Comparison of ENCODE assay signal across 8 mouse cellular contexts in the genomic region with DNA sequence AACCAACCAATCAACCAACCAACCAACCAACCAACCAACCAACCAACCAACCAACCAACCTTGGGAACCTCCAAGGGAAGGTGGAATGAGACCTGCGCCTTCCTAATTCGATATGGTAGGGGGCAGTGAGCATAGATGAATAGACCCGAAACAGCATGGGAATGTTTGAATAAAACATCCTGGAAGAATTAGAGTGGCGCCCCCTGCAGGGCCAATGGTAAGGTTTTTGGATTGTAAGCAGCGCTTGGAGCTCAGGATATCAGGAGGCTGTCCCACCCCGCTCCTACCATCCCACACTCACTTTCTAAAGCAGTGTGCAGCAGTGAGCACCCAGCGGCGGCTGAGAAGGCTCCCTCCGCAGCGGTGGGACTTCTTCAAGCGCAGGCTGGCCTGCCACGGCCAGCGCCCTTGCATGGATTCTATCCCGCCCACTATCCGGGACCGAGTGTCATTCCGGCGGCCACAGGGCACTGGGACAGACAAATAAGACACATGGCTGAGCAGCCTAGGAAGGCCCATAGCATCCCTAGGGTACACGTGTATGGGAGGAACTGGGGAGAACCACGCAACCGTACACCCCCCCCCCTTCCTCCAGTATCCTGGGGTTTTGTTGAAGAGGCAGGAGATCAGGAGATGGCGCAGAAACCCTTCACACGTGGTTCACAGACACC. TPM values are rescaled to one million over a fixed set of nuclear protein-coding genes. Genes with fewer than 3 reads are reported as not detected.
DNase-seq lines count a peak whose midpoint lies in the region; ATAC-seq and TF ChIP-seq lines count a peak whose summit lies in the region.

No protein-coding gene starts in this region.

- no peaks in the 10 kb centered on the region for H3K27me3 ChIP-seq in lung, postnatal 0 days (replicated peaks; ENCODE audit: insufficient read depth, low read length)

- H3K27ac ChIP-seq in lung, postnatal 0 days (ENCODE audit: low read length), result no peak overlapping the region

- no peaks in the 10 kb centered on the region for H3K9me3 ChIP-seq in lung, postnatal 0 days (ENCODE audit: low read length)

- no peak overlapping the region for H3K4me2 ChIP-seq in lung, postnatal 0 days (replicated peaks; ENCODE audit: low read depth, low read length)

- H3K9ac ChIP-seq in lung, postnatal 0 days (replicated peaks; ENCODE audit: low read depth), result no peak overlapping the region

- 53% methylated on average over 23 of the region's 23 CpGs for WGBS in lung, postnatal 0 days

- H3K36me3 ChIP-seq in lung, postnatal 0 days (ENCODE audit: insufficient read depth, low read length), result no peaks in the 10 kb centered on the region

- ATAC-seq in granulocyte monocyte progenitor cell, adult 5-6 weeks (replicated peaks; ENCODE audit: poor library complexity, severe bottlenecking), result peak; percentile 28; the same call in 1 of the 2 replicates
- ATAC-seq in lung, postnatal 0 days, result no peak; the same call in 1 of the 2 replicates
- ATAC-seq in frontal cortex, adult (ENCODE audit: low TSS enrichment), result no peak

- no peak for TF ChIP-seq EP300 in lung, postnatal 0 days (IDR thresholded peaks at IDR 0.05)

- no peaks in the 10 kb centered on the region for H3K4me1 ChIP-seq in lung, postnatal 0 days (ENCODE audit: insufficient read depth, low read depth, low read length)

- no peak overlapping the region for H3K4me3 ChIP-seq in lung, postnatal 0 days (ENCODE audit: low read depth, low read length)

- peak; percentile 23 for DNase-seq in cerebellum, adult 9-11 months
- no peak for DNase-seq in cerebellum, postnatal 36 days
- DNase-seq in B cell, adult 2 months, result peak; percentile 33 to 51
- no peak for DNase-seq in lung, postnatal 0 days (ENCODE audit: low spot score)
- DNase-seq in right cerebral cortex, postnatal 36 days (ENCODE audit: low spot score in 2 of 2), result no peak
- DNase-seq in adrenal gland, adult 2 months, result no peak

- TF ChIP-seq CTCF in lung, postnatal 0 days (IDR thresholded peaks at IDR 0.05), result peak; percentile 37

RNA-seq across cellular contexts. Expression of a gene that starts 0.4 kb away (rescaled TPM):
- not detected in 2 replicates for total RNA-seq in granulocyte monocyte progenitor cell, adult 5-6 weeks (2014; fragmentation: Nextera tagmentation)
- total RNA-seq in granulocyte monocyte progenitor cell, adult 5-6 weeks (2017), result not detected in 2 replicates
- polyA plus RNA-seq in lung, postnatal 0 days (2015; fragmentation: Nextera tagmentation; extraction: Ambion mirVana), result not detected in 2 replicates
- total RNA-seq in adrenal gland, adult 2 months (2021), result not detected
- polyA plus RNA-seq in adrenal gland, adult 2 months (2012; rRNA removed), result 0.06 TPM in 1 of 2 replicates, not detected in the other

RNA-seq across cellular contexts. Expression of a gene that starts 0.7 kb away (rescaled TPM):
- total RNA-seq in granulocyte monocyte progenitor cell, adult 5-6 weeks (2014; fragmentation: Nextera tagmentation), result not detected in 2 replicates
- not detected in 2 replicates for total RNA-seq in granulocyte monocyte progenitor cell, adult 5-6 weeks (2017)
- polyA plus RNA-seq in lung, postnatal 0 days (2015; fragmentation: Nextera tagmentation; extraction: Ambion mirVana), result 0.40 and 0.63 TPM in 2 replicates
- under 1 TPM; 0.35 to 0.45 TPM for total RNA-seq in adrenal gland, adult 2 months (2021)
- 0.28 and 0.90 TPM in 2 replicates for polyA plus RNA-seq in adrenal gland, adult 2 months (2012; rRNA removed)

RNA-seq across cellular contexts. Expression of a gene that starts 7.4 kb away (rescaled TPM):
- not detected in 2 replicates for total RNA-seq in granulocyte monocyte progenitor cell, adult 5-6 weeks (2014; fragmentation: Nextera tagmentation)
- total RNA-seq in granulocyte monocyte progenitor cell, adult 5-6 weeks (2017), result not detected in 2 replicates
- not detected in 2 replicates for polyA plus RNA-seq in lung, postnatal 0 days (2015; fragmentation: Nextera tagmentation; extraction: Ambion mirVana)
- not detected for total RNA-seq in adrenal gland, adult 2 months (2021)
- 0.10 and 0.24 TPM in 2 replicates for polyA plus RNA-seq in adrenal gland, adult 2 months (2012; rRNA removed)

RNA-seq across cellular contexts. Expression of a gene that starts 14.3 kb away (rescaled TPM):
- total RNA-seq in granulocyte monocyte progenitor cell, adult 5-6 weeks (2014; fragmentation: Nextera tagmentation), result 318 and 455 TPM in 2 replicates
- 124 and 129 TPM in 2 replicates for total RNA-seq in granulocyte monocyte progenitor cell, adult 5-6 weeks (2017)
- polyA plus RNA-seq in lung, postnatal 0 days (2015; fragmentation: Nextera tagmentation; extraction: Ambion mirVana), result 803 and 893 TPM in 2 replicates
- 100 to 1,000 TPM; 447 to 451 TPM for total RNA-seq in adrenal gland, adult 2 months (2021)
- 513 and 552 TPM in 2 replicates for polyA plus RNA-seq in adrenal gland, adult 2 months (2012; rRNA removed)

RNA-seq across cellular contexts. Expression of a gene that starts 24.6 kb away (rescaled TPM):
- not detected in 2 replicates for total RNA-seq in granulocyte monocyte progenitor cell, adult 5-6 weeks (2014; fragmentation: Nextera tagmentation)
- not detected in 2 replicates for total RNA-seq in granulocyte monocyte progenitor cell, adult 5-6 weeks (2017)
- not detected in 2 replicates for polyA plus RNA-seq in lung, postnatal 0 days (2015; fragmentation: Nextera tagmentation; extraction: Ambion mirVana)
- not detected for total RNA-seq in adrenal gland, adult 2 months (2021)
- polyA plus RNA-seq in adrenal gland, adult 2 months (2012; rRNA removed), result not detected in 2 replicates

Comparison
In these comparisons a context has a peak if more than half of its experiments do, and no peak if none do; other contexts are left out.
1. DNase-seq: peak in cerebellum, adult 9-11 months (single experiment) and B cell, adult 2 months (2 of 2); none in cerebellum, postnatal 36 days (0 of 2), lung, postnatal 0 days (single experiment), right cerebral cortex, postnatal 36 days (0 of 2) and adrenal gland, adult 2 months (single experiment).